Mouse (Mus musculus) CH12.LX (cell line): ENCODE measurements around the gene Ip6k1. TPM values are rescaled to one million over a fixed set of nuclear protein-coding genes. Genes with fewer than 3 reads are reported as not detected.

Experiments used
- DNase-seq: peaks from one replicate; pipeline ENCODE4 v3.0.0-alpha.2; 2013; ENCODE audit errors: extremely low read depth
- H3K27ac ChIP-seq: 2 replicates; pipeline ENCODE4 v1.5.1; 2012; ENCODE audit warnings: low read depth, mild to moderate bottlenecking, control low read depth, moderate library complexity; ENCODE audit not compliant: insufficient read depth
- H3K27me3 ChIP-seq: replicated peaks from 2 replicates; pipeline ENCODE3; 2012; ENCODE audit warnings: inconsistent platforms
- H3K36me3 ChIP-seq, 2 experiments: replicated peaks in 1 of 2; 2 replicates each; pipeline versions ENCODE3 to v1.6.1; 2012; ENCODE audit warnings: inconsistent platforms in 1 of 2, low read length in 1 of 2, mild to moderate bottlenecking in 1 of 2, mixed read lengths in 1 of 2, moderate library complexity in 1 of 2; ENCODE audit not compliant: control insufficient read depth in 1 of 2, insufficient read depth in 1 of 2
- H3K4me1 ChIP-seq, 2 experiments: 2 replicates each; pipeline ENCODE4 v1.6.1; 2012; ENCODE audit warnings: inconsistent platforms in 1 of 2, moderate library complexity in 1 of 2; ENCODE audit not compliant: insufficient read depth in 2 of 2, control insufficient read depth in 1 of 2
- H3K4me2 ChIP-seq: 2 replicates; pipeline ENCODE4 v1.6.1; 2012; ENCODE audit warnings: low read depth, mild to moderate bottlenecking, control low read depth; ENCODE audit not compliant: poor library complexity, insufficient read depth, severe bottlenecking
- H3K4me3 ChIP-seq, 3 experiments: fragments of 150-350 bp in 1 of 3; sonication (generic) in 1 of 3; replicated peaks in 1 of 3; 2 replicates each; pipeline versions ENCODE3 to v1.5.1; 2011 to 2012; ENCODE audit warnings: low read depth in 2 of 3, low read length in 2 of 3, mild to moderate bottlenecking in 2 of 3, moderate library complexity in 2 of 3, control low read depth in 1 of 3, improper control_type of control experiment in 1 of 3, inconsistent platforms in 1 of 3, mixed read lengths in 1 of 3; ENCODE audit not compliant: poor library complexity in 1 of 3
- H3K79me2 ChIP-seq: replicated peaks from 2 replicates; pipeline ENCODE4 v1.6.1; 2012; ENCODE audit warnings: mild to moderate bottlenecking, moderate library complexity; ENCODE audit not compliant: control insufficient read depth, poor library complexity, insufficient read depth, severe bottlenecking; ENCODE audit errors: extremely low read depth
- H3K9ac ChIP-seq: 2 replicates; pipeline ENCODE4 v1.6.1; 2012; ENCODE audit warnings: low read depth, mild to moderate bottlenecking, control low read depth, moderate library complexity; ENCODE audit not compliant: insufficient read depth
- H3K9me3 ChIP-seq: replicated peaks from 2 replicates; pipeline ENCODE3; 2012; ENCODE audit warnings: low read length, inconsistent platforms, mixed read lengths
- BHLHE40 ChIP-seq: IDR thresholded peaks from 2 replicates; pipeline ENCODE4 v1.6.1; 2011; ENCODE audit warnings: mild to moderate bottlenecking, low read depth, low read length, improper control_type of control experiment
- CHD1 ChIP-seq: IDR thresholded peaks from 2 replicates; pipeline ENCODE4 v1.6.1; 2012; ENCODE audit warnings: low read depth, low read length, improper control_type of control experiment, inconsistent platforms
- CHD2 ChIP-seq: IDR thresholded peaks from 2 replicates; pipeline ENCODE4 v1.6.1; 2011; ENCODE audit warnings: low read length, improper control_type of control experiment
- CTCF ChIP-seq, 2 experiments: IDR thresholded peaks in 1 of 2; conservative IDR thresholded peaks in 1 of 2; 2 replicates each; pipeline ENCODE4 v1.5.1; 2011 to 2012; ENCODE audit warnings: low read depth in 2 of 2, low read length in 2 of 2, improper control_type of control experiment in 1 of 2, inconsistent platforms in 1 of 2, mild to moderate bottlenecking in 1 of 2, moderate library complexity in 1 of 2
- ELF1 ChIP-seq: IDR thresholded peaks from 2 replicates; pipeline ENCODE4 v1.6.1; 2014; ENCODE audit warnings: low read depth, mild to moderate bottlenecking, inconsistent platforms, low read length, improper control_type of control experiment
- EP300 ChIP-seq: IDR thresholded peaks from 2 replicates; pipeline ENCODE4 v1.6.1; 2011; ENCODE audit warnings: low read length, improper control_type of control experiment
- ETS1 ChIP-seq: conservative IDR thresholded peaks from 2 replicates; pipeline ENCODE4 v1.6.1; 2012; ENCODE audit warnings: low read depth, mild to moderate bottlenecking, inconsistent platforms, low read length, improper control_type of control experiment, moderate library complexity
- GABPA ChIP-seq: IDR thresholded peaks from 2 replicates; pipeline ENCODE4 v1.6.1; 2012; ENCODE audit warnings: low read depth, low read length, improper control_type of control experiment, inconsistent platforms; ENCODE audit not compliant: insufficient replicate concordance
- HCFC1 ChIP-seq: IDR thresholded peaks from 2 replicates; pipeline ENCODE4 v1.6.1; 2012; ENCODE audit warnings: low read depth, mild to moderate bottlenecking, inconsistent platforms, low read length, improper control_type of control experiment
- IRF4 ChIP-seq: IDR thresholded peaks from 2 replicates; pipeline ENCODE4 v1.6.1; 2014; ENCODE audit warnings: low read depth, mild to moderate bottlenecking, inconsistent platforms, low read length, improper control_type of control experiment
- JUND ChIP-seq: conservative IDR thresholded peaks from 2 replicates; pipeline ENCODE4 v1.6.1; 2011; ENCODE audit warnings: low read depth, low read length, improper control_type of control experiment
- KAT2A ChIP-seq: IDR thresholded peaks from 2 replicates; pipeline ENCODE4 v1.6.1; 2012; ENCODE audit warnings: low read length, improper control_type of control experiment, inconsistent platforms; ENCODE audit not compliant: insufficient replicate concordance
- MAFK ChIP-seq: IDR thresholded peaks from 2 replicates; pipeline ENCODE4 v1.6.1; 2011; ENCODE audit warnings: low read length, improper control_type of control experiment; ENCODE audit not compliant: insufficient replicate concordance
- MAX ChIP-seq: IDR thresholded peaks from 2 replicates; pipeline ENCODE4 v1.6.1; 2011; ENCODE audit warnings: low read length, improper control_type of control experiment
- MAZ ChIP-seq: IDR thresholded peaks from 2 replicates; pipeline ENCODE4 v1.6.1; 2012; ENCODE audit warnings: low read depth, mild to moderate bottlenecking, inconsistent platforms, low read length, improper control_type of control experiment, moderate library complexity
- MEF2A ChIP-seq: IDR thresholded peaks from 2 replicates; pipeline ENCODE4 v1.6.1; 2014; ENCODE audit warnings: low read depth, mild to moderate bottlenecking, inconsistent platforms, low read length, improper control_type of control experiment, borderline replicate concordance
- MXI1 ChIP-seq: IDR thresholded peaks from 2 replicates; pipeline ENCODE4 v1.6.1; 2011; ENCODE audit warnings: mild to moderate bottlenecking, low read depth, low read length, improper control_type of control experiment
- MYC ChIP-seq: IDR thresholded peaks from 2 replicates; pipeline ENCODE4 v1.6.1; 2011; ENCODE audit warnings: low read depth, mild to moderate bottlenecking, improper control_type of control experiment, low read length
- NELFE ChIP-seq: IDR thresholded peaks from 2 replicates; pipeline ENCODE4 v1.6.1; 2011; ENCODE audit warnings: low read depth, low read length, improper control_type of control experiment
- POLR2A ChIP-seq: IDR thresholded peaks from 2 replicates; pipeline ENCODE4 v1.6.1; 2011; ENCODE audit warnings: low read depth, mild to moderate bottlenecking, improper control_type of control experiment, low read length
- POLR2AphosphoS2 ChIP-seq: IDR thresholded peaks from 2 replicates; pipeline ENCODE4 v1.6.1; 2011; ENCODE audit warnings: low read depth, low read length, improper control_type of control experiment
- RAD21 ChIP-seq: IDR thresholded peaks from 2 replicates; pipeline ENCODE4 v1.6.1; 2011; ENCODE audit warnings: low read depth, mild to moderate bottlenecking, low read length, improper control_type of control experiment, moderate library complexity
- SIN3A ChIP-seq: IDR thresholded peaks from 2 replicates; pipeline ENCODE4 v1.6.1; 2012; ENCODE audit warnings: low read length, improper control_type of control experiment, inconsistent platforms
- SMC3 ChIP-seq: IDR thresholded peaks from 2 replicates; pipeline ENCODE4 v1.6.1; 2011; ENCODE audit warnings: low read depth, low read length, improper control_type of control experiment
- TBP ChIP-seq: conservative IDR thresholded peaks from 2 replicates; pipeline ENCODE4 v1.6.1; 2011; ENCODE audit warnings: low read depth, low read length, improper control_type of control experiment
- TCF12 ChIP-seq: IDR thresholded peaks from 2 replicates; pipeline ENCODE4 v1.6.1; 2014; ENCODE audit warnings: low read depth, mild to moderate bottlenecking, inconsistent platforms, low read length, improper control_type of control experiment
- UBTF ChIP-seq: IDR thresholded peaks from 2 replicates; pipeline ENCODE4 v1.6.1; 2012; ENCODE audit warnings: low read depth, mild to moderate bottlenecking, inconsistent platforms, low read length, improper control_type of control experiment, moderate library complexity
- USF1 ChIP-seq: IDR thresholded peaks from 2 replicates; pipeline ENCODE4 v1.6.1; 2014; ENCODE audit warnings: low read depth, mild to moderate bottlenecking, inconsistent platforms, low read length, improper control_type of control experiment
- ZKSCAN1 ChIP-seq: IDR thresholded peaks from 2 replicates; pipeline ENCODE4 v1.6.1; 2012; ENCODE audit warnings: low read depth, inconsistent platforms, low read length, improper control_type of control experiment, borderline replicate concordance
- ZMIZ1 ChIP-seq: IDR thresholded peaks from 2 replicates; pipeline ENCODE4 v1.6.1; 2012; ENCODE audit warnings: low read depth, mild to moderate bottlenecking, inconsistent platforms, low read length, improper control_type of control experiment
- dilution Hi-C: fragments of 300-500 bp; cut with MboI; formaldehyde crosslinking; loops from 2 replicates; pipeline ENCODE4 v1.14.3; 2020; ENCODE audit warnings: low sequenced_read_pairs; ENCODE audit not compliant: extremely low pct_unique_long_range_greater_than_20kb, extremely low pct_ligation_motif_present
- in situ Hi-C: fragments of 300-500 bp; cut with MboI; formaldehyde crosslinking; loops from 3 replicates; pipeline ENCODE4 v1.14.3; 2019; ENCODE audit warnings: low sequenced_read_pairs, low pct_ligation_motif_present, low pct_unique_long_range_greater_than_20kb, mixed read lengths
- polyA plus RNA-seq: library from polyadenylated mRNA; unstranded; fragments of >175 nt; gene quantifications from 2 replicates; pipeline ENCODE4 v1.2.1, GENCODE M21; 2012; ENCODE audit warnings: low read depth; ENCODE audit not compliant: insufficient read length
- total RNA-seq, 2 experiments: library from RNA; depleted of rRNA; stranded (reverse); fragments of 300-350 nt in 1 of 2; fragments of >200 nt in 1 of 2; gene quantifications; 2 replicates each; pipeline ENCODE4 v1.2.3; 2012 to 2014

The Ip6k1 gene
- total and polyA plus RNA-seq, 3 experiments: 26.0 to 40.7 (median 27.1) TPM

GRCm38 (mm10) chr9:107985131-107986119 lies 16.9 kb upstream of the Ip6k1 start, which contains the start of gene Inka1:
Inka1 (minus strand) TSS chr9:107985879.
- H3K4me2 ChIP-seq: peak within 1 kb of the TSS; percentile 90
- dilution Hi-C loops: no loop called here
- no peaks in the 10 kb centered on the region for H3K27me3 ChIP-seq
- peak within 1 kb of the TSS; percentile 69 for H3K9ac ChIP-seq
- TF ChIP-seq MEF2A (peak; percentile 70), UBTF (peak; percentile 92), MAFK (no peak), TCF12 (peak; percentile 80), POLR2A (peak; percentile 74), IRF4 (peak; percentile 73), CHD1 (peak; percentile 98), NELFE (peak; percentile 68), HCFC1 (peak; percentile 46), USF1 (no peak), SIN3A (peak; percentile 90), ETS1 (peak; percentile 63; the same call in 1 of the 2 replicates), CHD2 (no peak), KAT2A (no peak), JUND (no peak), POLR2AphosphoS2 (peak; percentile 76; the same call in 1 of the 2 replicates), SMC3 (peak; percentile 39), EP300 (peak; percentile 25; the same call in 1 of the 2 replicates), TBP (0 out of 2 replicates have a peak, but pooled peaks have one; percentile 1), CTCF (conservative IDR thresholded peaks at IDR 0.05 in 1 of 2, IDR thresholded peaks at IDR 0.05 in 1 of 2; ENCODE audit: low read depth in 2 of 2, low read length in 2 of 2) (peak in 1 of 2 experiments; percentile 51; a peak in 2 of 4 replicates), MXI1 (peak; percentile 92), ZKSCAN1 (no peak), MAX (peak; percentile 90), MAZ (peak; percentile 88), ZMIZ1 (peak; percentile 54), RAD21 (no peak; the same call in none of the 2 replicates), MYC (peak; percentile 79; the same call in 1 of the 2 replicates), ELF1 (peak; percentile 73), GABPA (no peak), BHLHE40 (peak; percentile 85)
- H3K4me3 ChIP-seq: peak within 1 kb of the TSS; percentile 72 to 92 (median 81)
- DNase-seq: peak; percentile 83
- H3K9me3 ChIP-seq: no peaks in the 10 kb centered on the region
- in situ Hi-C loops: no loop called here
- H3K79me2 ChIP-seq: no peaks in the 10 kb centered on the region
- peak within 1 kb of the TSS; percentile 78 for H3K27ac ChIP-seq
- peaks cover 25 to 53% of the 10 kb centered on the region in 2 experiments for H3K4me1 ChIP-seq
- peaks cover 38 to 44% of the 10 kb centered on the region in 2 experiments for H3K36me3 ChIP-seq
